Mouse (Mus musculus) hindbrain, embryonic 16.5 days (tissue): Measurements from ENCODE around the gene Pfn1. TPM values are rescaled to one million over a fixed set of nuclear protein-coding genes. Genes with fewer than 3 reads are reported as not detected.

Source experiments
- ATAC-seq: fragments of 200-750 bp; cut with Nextera tagmentation; 2 replicates; pipeline ENCODE4 v1.8.0; 2017; ENCODE audit warnings: moderate TSS enrichment, moderate library complexity
- H3K27ac ChIP-seq: fragments of 300-500 bp; sonication (generic); 2 replicates; pipeline ENCODE4 v1.5.1; 2014; ENCODE audit warnings: low read depth, mild to moderate bottlenecking, control low read depth, low read length, moderate library complexity
- H3K27me3 ChIP-seq: fragments of 300-500 bp; sonication (generic); replicated peaks from 2 replicates; pipeline ENCODE4 v1.6.1; 2014; ENCODE audit warnings: low read length; ENCODE audit not compliant: control insufficient read depth, insufficient read depth
- H3K36me3 ChIP-seq: fragments of 300-500 bp; sonication (generic); 2 replicates; pipeline ENCODE4 v1.6.1; 2014; ENCODE audit warnings: mild to moderate bottlenecking, low read length, moderate library complexity, mixed read lengths; ENCODE audit not compliant: control insufficient read depth, insufficient read depth
- H3K4me1 ChIP-seq: fragments of 300-500 bp; sonication (generic); 2 replicates; pipeline ENCODE4 v1.6.1; 2014; ENCODE audit warnings: low read depth, low read length; ENCODE audit not compliant: control insufficient read depth, insufficient read depth
- H3K4me2 ChIP-seq: fragments of 300-500 bp; sonication (generic); 2 replicates; pipeline ENCODE4 v1.6.1; 2014; ENCODE audit warnings: mild to moderate bottlenecking, low read length, control low read depth, moderate library complexity
- H3K4me3 ChIP-seq: fragments of 300-500 bp; sonication (generic); 2 replicates; pipeline ENCODE4 v1.5.1; 2014; ENCODE audit warnings: mild to moderate bottlenecking, low read length, control low read depth, moderate library complexity
- H3K9ac ChIP-seq: fragments of 300-500 bp; sonication (generic); 2 replicates; pipeline ENCODE4 v1.6.1; 2014; ENCODE audit warnings: low read depth, mild to moderate bottlenecking, control low read depth, low read length, moderate library complexity
- H3K9me3 ChIP-seq: fragments of 300-500 bp; sonication (generic); 2 replicates; pipeline ENCODE4 v1.6.1; 2014; ENCODE audit warnings: mild to moderate bottlenecking, low read length, moderate library complexity; ENCODE audit not compliant: control insufficient read depth
- WGBS: fragments of 180-500 bp; shearing (Covaris S2); extraction: QIAGEN DNeasy Blood & Tissue Kit; methylation state at CpG from one replicate; pipeline ENCODE4 v1.1.7; 2014; 5-methylcytosine and 5-hydroxymethylcytosine counted together
- polyA plus RNA-seq: library from polyadenylated mRNA; unstranded; fragments of >200 nt; fragmentation: Nextera tagmentation; extraction: Ambion mirVana; gene quantifications from 2 replicates; pipeline ENCODE4 v1.2.1, GENCODE M21; 2015

Pfn1 gene
- polyA plus RNA-seq, 1 experiment from 2014 or later, result 638 TPM

DNA sequence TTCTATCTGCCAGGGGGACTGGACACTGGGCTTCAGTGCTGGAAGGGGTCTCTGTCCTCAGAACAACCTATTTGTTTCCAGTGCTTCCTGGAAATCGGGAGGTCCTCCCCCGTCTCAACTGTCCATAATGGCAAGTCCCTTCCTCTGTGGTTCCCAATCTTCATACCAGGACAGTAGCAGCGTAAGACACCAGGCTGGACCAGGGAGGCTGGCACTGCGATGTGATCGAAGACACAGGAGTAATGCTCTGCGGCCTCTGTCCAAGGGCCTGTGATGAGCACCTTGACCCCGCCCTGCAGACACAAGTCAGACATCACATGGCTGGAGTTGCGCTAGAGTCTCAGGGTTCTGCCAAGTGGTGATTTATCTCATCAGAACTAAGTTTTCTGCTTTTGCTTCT, 24.9 kb upstream of the Pfn1 start:
- WGBS, result 96% methylated on average over 8 of the region's 8 CpGs
- no peak overlapping the region for H3K4me3 ChIP-seq
- H3K36me3 ChIP-seq, result peaks cover 43% of the 10 kb centered on the region
- no peak for ATAC-seq
- H3K27ac ChIP-seq, result no peak overlapping the region
- no peak overlapping the region for H3K9ac ChIP-seq
- no peak overlapping the region for H3K4me2 ChIP-seq
- no peaks in the 10 kb centered on the region for H3K27me3 ChIP-seq
- H3K9me3 ChIP-seq, result no peaks in the 10 kb centered on the region
- H3K4me1 ChIP-seq, result peaks cover 8% of the 10 kb centered on the region

DNA sequence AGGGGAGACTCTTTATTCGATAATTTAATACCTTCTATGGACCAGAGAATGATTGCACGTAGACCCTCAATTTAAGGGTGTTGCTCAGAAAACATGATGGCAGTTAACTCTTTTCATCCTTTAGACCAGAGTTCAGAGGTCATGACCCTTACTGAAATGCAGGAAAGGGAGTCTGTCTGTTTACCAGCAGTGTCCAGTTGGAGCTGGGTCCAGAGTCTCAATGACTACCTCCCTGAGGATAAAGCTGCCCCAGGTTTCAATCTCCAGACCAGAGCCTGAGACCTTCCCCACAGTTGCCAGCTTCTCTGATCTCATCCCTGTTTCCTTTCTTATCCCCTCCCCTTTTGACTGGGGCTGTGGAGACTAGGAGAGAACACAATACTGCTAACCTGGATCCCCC, 24.1 kb upstream of the Pfn1 start:
- ATAC-seq, result no peak
- Histone ChIP-seq H3K9me3 (no peaks in the 10 kb centered on the region), H3K27ac (no peak overlapping the region), H3K4me3 (no peak overlapping the region), H3K27me3 (no peaks in the 10 kb centered on the region), H3K4me2 (no peak overlapping the region), H3K36me3 (peaks cover 39% of the 10 kb centered on the region), H3K4me1 (peaks cover 8% of the 10 kb centered on the region), H3K9ac (no peak overlapping the region)
- WGBS, result 63% methylated on average over 2 of the region's 2 CpGs

DNA sequence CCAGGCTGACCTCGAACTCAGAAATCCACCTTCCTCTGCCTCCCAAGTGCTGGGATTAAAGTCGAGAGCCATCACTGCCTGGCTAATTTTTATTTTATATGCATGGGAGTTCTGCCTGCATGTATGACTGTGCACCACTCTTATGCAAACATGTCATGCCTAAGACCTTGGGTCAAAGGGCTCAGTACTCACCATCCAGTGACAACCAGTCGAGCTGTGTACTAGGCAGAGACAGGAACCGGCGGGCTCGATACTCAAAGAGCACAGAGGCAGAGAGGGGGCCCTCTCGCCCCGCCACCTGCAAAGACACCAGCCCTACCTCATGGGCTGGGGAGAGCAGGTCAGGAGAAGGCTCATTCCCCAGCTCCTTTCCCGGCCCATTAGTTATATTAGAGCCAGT, 23.6 kb upstream of the Pfn1 start:
- ATAC-seq, result no peak
- 85% methylated on average over 9 of the region's 9 CpGs for WGBS
- Histone ChIP-seq H3K27me3 (no peaks in the 10 kb centered on the region), H3K27ac (no peak overlapping the region), H3K4me2 (no peak overlapping the region), H3K36me3 (peaks cover 37% of the 10 kb centered on the region), H3K4me1 (peaks cover 8% of the 10 kb centered on the region), H3K9me3 (no peaks in the 10 kb centered on the region), H3K9ac (no peak overlapping the region), H3K4me3 (no peak overlapping the region)

DNA sequence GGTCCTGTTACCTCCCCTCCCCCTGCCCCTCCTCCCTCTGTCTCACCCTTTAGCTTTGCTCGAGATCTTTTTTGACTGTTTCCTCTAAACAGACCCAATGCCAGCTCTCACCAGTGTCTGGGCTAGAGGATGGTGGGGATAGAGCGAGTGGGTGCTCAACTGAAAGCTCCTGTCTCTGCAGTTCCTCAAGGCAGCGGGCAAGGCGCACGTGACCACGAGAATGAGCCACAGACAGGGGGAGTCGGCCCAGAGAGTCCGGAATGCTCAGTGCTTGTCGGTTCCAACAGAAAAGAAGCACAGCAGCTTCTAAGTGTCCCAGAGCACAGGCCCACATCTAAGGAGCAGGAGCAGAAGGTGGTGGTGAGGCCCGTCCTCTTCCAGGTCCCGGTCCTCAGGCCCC, 20.1 kb upstream of the Pfn1 start:
- peaks cover 11% of the 10 kb centered on the region for H3K4me1 ChIP-seq
- H3K4me2 ChIP-seq, result no peak overlapping the region
- H3K9me3 ChIP-seq, result no peaks in the 10 kb centered on the region
- ATAC-seq, result no peak
- H3K36me3 ChIP-seq, result peaks cover 19% of the 10 kb centered on the region
- no peak overlapping the region for H3K4me3 ChIP-seq
- no peaks in the 10 kb centered on the region for H3K27me3 ChIP-seq
- no peak overlapping the region for H3K9ac ChIP-seq
- WGBS, result 62% methylated on average over 11 of the region's 11 CpGs
- H3K27ac ChIP-seq, result no peak overlapping the region

DNA sequence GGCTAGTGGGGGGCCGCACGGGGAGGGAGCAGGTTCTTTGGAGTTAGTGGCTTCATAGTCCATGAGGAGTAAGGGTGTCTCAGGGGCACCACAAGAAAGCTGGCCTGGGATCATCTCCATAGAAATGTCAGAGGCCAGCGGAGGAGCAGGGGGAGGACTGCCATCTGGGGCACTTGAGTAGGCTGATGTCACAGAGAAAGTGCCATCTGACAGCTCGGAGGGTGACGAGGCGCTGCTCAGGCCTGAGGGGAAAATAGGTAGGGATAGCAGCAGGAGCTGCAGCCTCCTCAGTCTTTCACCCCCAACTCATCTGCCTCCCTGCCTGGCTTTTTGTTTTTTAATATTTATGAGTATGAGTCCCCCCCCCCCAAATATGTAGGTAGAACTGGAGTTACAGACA, 19.6 kb upstream of the Pfn1 start:
- WGBS, result 60% methylated on average over 6 of the region's 6 CpGs
- Histone ChIP-seq H3K4me3 (no peak overlapping the region), H3K4me1 (peaks cover 11% of the 10 kb centered on the region), H3K36me3 (peaks cover 16% of the 10 kb centered on the region), H3K9ac (no peak overlapping the region), H3K27me3 (no peaks in the 10 kb centered on the region), H3K4me2 (no peak overlapping the region), H3K27ac (no peak overlapping the region), H3K9me3 (no peaks in the 10 kb centered on the region)
- ATAC-seq, result no peak

DNA sequence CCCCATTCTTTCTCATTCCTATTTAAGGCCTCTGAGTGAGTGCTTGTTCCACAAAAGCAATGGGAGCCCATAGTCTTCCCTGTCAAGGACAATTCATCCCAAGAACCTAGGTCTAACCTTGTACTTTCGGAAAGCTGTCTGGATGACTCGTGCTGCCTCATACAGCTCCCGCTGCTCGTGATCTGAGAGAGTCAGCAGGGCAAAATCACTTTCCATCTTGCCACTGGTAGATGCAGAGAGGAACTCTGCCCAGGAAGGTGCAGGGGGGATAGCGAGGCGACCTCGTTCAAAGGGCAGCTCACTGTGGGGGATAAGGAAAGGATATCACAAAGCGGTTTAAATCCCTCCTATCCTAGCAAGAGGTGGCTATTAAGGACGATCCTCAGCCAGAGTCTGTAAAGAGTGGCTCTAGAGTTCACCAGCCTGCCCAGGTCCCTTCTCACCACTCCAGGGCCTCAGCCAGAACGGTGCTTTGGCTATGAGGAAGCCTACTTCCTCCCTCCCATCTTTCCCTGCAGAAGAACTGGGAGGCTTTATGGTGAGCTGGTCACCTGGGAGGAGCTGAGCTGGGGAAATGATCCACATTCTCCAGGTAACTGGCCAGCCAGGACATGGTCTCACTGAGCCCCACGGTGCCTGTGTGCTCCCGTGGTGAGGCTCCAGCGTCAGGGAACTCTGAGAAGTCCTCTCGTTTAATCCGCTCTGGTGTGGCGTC, 17.0 kb upstream of the Pfn1 start:
- WGBS, result 83% methylated on average over 16 of the region's 16 CpGs
- H3K27me3 ChIP-seq, result no peaks in the 10 kb centered on the region
- no peak overlapping the region; the same call in 1 of the 2 replicates for H3K4me2 ChIP-seq
- peaks cover 10% of the 10 kb centered on the region; the same call in 1 of the 2 replicates for H3K36me3 ChIP-seq
- no peak overlapping the region for H3K27ac ChIP-seq
- ATAC-seq, result no peak
- H3K4me3 ChIP-seq, result no peak overlapping the region
- H3K4me1 ChIP-seq, result peaks cover 18% of the 10 kb centered on the region
- 0 out of 2 replicates have a peak overlapping the region, but pooled peaks have one; percentile 19 for H3K9ac ChIP-seq
- no peaks in the 10 kb centered on the region for H3K9me3 ChIP-seq

DNA sequence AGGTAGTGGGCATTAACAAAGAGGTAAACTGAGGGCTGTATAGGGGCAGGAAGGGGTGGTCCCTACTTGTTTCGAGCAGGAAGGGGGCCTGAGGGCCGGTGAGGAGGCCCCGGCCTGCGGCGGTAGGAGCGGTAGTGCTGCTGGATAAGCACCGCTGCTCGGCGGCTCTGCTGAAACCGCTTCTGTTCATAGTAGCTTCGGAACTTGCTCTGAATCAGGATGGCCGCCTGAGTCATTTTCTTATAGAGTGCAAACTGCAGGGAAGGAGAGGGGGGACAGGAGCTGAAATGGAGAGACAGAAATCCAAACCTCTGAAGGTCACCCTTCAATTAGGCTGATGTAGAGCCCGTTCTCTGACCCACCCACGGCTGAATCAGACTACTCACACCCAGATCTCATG, 16.0 kb upstream of the Pfn1 start:
- peak overlapping the region; percentile 97 for H3K27ac ChIP-seq
- no peaks in the 10 kb centered on the region for H3K27me3 ChIP-seq
- 38% methylated on average over 14 of the region's 14 CpGs for WGBS
- ATAC-seq, result no peak
- H3K4me2 ChIP-seq, result peak overlapping the region; percentile 86
- peaks cover 18% of the 10 kb centered on the region for H3K4me1 ChIP-seq
- peaks cover 5% of the 10 kb centered on the region; the same call in 1 of the 2 replicates for H3K36me3 ChIP-seq
- H3K4me3 ChIP-seq, result peak overlapping the region; percentile 64
- H3K9me3 ChIP-seq, result no peaks in the 10 kb centered on the region
- peak overlapping the region; percentile 79 for H3K9ac ChIP-seq

DNA sequence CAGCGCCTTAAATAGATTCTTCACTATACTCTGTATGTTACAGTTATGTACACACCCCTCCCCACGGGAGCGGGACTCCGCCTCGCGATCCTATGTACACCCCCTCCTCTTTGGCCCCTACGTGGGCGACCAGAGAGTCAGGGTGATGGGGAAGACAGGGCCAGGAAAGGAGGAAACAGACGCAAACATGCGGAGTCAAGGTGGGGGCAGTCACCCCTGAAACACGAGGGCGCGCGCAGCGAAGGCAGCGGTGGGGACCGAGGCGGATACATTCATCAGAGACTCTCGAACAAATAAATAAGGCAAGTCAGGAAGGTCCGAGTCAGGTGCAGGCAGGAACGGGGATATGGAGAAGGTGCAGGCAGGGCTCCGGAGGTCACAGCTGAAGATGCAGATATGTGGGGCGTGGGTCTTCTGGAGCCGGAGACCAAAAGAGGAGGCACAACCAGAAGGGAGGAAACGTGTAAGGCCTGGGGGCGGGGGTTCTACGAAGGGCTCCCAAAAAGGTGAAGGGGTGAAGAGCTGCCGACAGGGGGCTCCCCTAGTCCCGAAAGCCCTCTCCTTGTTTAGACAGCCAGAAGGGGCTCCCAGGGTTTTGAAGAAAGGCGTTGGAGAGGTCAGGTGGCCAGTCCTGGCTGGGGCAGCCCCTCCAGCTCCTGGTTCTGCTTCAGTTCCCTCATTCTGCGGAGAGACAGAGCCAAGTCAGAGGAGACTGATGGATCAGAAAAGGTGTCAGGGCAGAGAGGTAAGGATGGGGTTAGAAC, 15.3 kb upstream of the Pfn1 start:
- peaks cover 18% of the 10 kb centered on the region for H3K4me1 ChIP-seq
- H3K4me3 ChIP-seq, result peak overlapping the region; percentile 64
- H3K9ac ChIP-seq, result peak overlapping the region; percentile 79
- H3K9me3 ChIP-seq, result no peaks in the 10 kb centered on the region
- peaks cover 7% of the 10 kb centered on the region; the same call in 1 of the 2 replicates for H3K36me3 ChIP-seq
- ATAC-seq, result peak; percentile 38
- peak overlapping the region; percentile 97 for H3K27ac ChIP-seq
- no peaks in the 10 kb centered on the region for H3K27me3 ChIP-seq
- peak overlapping the region; percentile 86 for H3K4me2 ChIP-seq
- WGBS, result under 1% methylated on average over 31 of the region's 31 CpGs

DNA sequence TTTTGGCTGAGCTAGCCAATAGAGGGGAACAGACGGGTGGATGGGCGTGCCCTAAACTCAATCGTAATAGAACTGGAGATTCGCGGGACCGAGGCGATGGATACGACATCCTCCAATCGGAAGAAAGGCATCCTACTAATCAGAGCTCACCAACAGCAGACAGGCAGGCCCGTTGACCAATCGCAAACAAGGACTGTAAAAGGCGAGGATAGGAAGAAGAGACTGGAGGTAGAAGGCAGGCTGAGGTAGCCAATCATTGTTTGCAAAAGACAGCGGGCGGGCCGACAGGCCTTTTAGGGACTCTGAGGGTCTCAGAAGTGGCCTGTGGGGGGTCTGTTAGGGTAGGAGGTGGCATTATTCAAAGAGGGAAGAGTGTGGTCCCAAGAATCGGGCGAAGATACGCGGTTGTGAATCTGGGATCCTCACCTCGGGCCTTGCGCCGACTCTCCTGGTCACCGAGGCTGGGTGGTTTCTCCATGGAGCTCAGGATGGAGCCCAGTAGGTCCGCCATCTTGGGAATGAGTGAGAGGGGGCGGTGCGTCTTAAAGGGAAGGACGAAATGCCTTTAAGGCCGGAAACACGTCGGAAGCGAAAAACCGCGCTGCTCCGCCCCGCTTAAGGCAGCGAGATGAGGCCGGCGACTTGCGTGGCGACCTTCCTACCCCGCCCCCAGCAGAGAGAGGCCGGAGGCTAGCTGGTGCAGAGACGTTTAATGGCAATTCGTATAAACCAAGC, 14.5 kb upstream of the Pfn1 start, which contains the start of gene Spag7:
Gene Spag7 (minus strand): TSS at position 646 of the 735 bp plus-strand sequence.
- H3K4me3 ChIP-seq, result peak within 1 kb of the TSS; percentile 64
- peak within 1 kb of the TSS; percentile 94 for H3K4me2 ChIP-seq
- peak within 1 kb of the TSS; percentile 97 for H3K27ac ChIP-seq
- peak; percentile 96 for ATAC-seq
- H3K9ac ChIP-seq, result peak within 1 kb of the TSS; percentile 79
- peaks cover 11% of the 10 kb centered on the region for H3K36me3 ChIP-seq
- H3K27me3 ChIP-seq, result no peaks in the 10 kb centered on the region
- H3K4me1 ChIP-seq, result peaks cover 18% of the 10 kb centered on the region
- WGBS, result 0% methylated on average over 44 of the region's 44 CpGs
- no peaks in the 10 kb centered on the region for H3K9me3 ChIP-seq
